Mouse (Mus musculus): ENCODE measurements around the gene Radil.

Gene Radil

GRCm38 (mm10) chr5:142537286-142537685, 13.6 kb downstream of the Radil start:
- DNase-seq: no peak

DNA sequence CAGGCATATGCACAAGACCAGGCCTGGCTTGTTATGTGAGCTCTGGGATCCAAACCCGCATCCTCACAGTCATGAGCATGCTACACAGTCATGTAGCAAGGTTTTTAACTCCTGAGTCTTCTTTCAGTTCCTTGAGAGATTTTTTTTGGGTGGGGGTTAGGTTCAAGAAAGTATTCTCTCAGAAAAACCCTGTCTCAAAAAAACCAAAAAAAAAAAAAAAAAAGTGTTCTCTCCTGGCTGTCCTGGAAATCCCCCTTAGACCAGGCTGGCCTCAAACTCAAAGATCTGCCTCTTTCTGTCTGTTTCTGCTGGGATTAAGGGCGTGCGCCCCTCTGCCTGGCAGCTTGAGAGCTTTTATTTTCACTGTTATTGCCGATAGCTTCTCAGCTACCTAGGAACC, 15.5 kb downstream of the Radil start:
- DNase-seq: no peak

- no peak for DNase-seq
Observed at GRCm38 (mm10) chr5:142529915-142530314, 21.0 kb downstream of the Radil start, which contains the start of gene Papolb. Papolb (minus strand) TSS chr5:142530076.

GRCm38 (mm10) chr5:142524711-142525464, 26.0 kb downstream of the Radil start:
- DNase-seq: no peak

GRCm38 (mm10) chr5:142521195-142521866, 29.6 kb downstream of the Radil start:
- DNase-seq: no peak

DNA sequence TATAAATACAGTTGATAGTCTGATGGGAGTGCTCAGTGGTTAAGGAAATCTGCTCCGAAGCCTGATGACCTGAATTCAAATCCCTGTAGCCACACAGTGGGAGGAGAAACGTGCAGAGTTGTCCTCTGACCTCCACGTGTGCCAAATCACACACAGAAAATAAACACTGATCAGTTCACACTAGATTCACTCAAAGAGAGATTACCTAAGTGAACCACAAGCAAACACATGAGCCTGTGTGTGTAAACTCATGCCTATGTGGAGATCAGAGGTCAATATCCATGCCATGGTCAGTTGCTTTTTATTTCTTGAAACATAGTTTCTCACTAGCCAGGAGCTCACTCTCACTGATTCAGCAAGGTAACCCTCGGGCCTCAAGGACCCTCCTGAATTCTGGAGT, 30.5 kb downstream of the Radil start:
- no peak for DNase-seq

GRCm38 (mm10) chr5:142518973-142519372, 31.9 kb downstream of the Radil start:
- DNase-seq: no peak

GRCm38 (mm10) chr5:142512112-142512511, 38.8 kb downstream of the Radil start:
- no peak for DNase-seq

GRCm38 (mm10) chr5:142510061-142510414, 40.9 kb downstream of the Radil start:
- DNase-seq: no peak

DNA sequence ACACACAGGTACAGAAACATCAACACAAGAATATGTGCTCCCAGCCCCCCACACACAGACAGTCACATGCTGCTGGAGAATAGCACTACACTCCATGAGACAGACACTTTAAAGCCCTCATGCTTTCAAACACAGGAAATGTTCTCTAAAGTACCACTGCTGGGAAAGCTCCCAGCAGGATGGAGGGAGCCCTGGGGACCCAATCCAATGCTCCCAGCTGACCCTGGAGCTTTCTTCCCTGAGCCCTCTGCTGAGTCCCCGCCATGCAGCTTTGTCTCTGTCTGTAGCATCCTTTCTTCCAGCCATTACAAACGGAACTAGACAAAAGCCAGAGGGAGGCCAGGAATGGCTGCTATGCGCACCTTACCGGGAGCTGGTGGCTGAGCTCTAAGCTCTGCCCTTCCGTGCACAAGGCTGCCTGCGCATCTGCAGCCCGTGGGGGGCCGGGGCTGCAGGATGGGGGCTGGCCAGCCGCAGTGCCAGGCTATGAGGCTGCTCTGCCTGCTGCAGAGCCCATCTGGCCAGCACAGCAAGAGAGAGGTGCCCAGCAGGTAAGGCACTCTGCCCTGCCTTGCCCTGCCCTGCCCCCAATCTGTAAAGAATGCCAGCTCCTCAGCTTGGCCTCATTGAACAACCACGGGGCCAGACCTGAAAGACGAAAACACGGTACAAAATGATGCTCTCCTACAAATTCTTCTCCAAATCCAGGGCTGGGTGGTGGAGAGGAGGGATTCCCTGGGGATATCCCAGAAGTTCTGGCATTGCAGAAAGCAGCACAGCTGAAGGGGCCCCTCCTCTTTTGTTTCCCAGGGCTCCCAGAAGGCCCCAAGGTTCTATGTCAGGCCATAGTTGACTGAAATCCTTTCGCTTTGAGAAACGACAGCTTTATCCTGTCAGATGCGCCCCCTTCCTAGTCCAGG, 41.5 kb downstream of the Radil start:
- peak; percentile 95 for DNase-seq

DNA sequence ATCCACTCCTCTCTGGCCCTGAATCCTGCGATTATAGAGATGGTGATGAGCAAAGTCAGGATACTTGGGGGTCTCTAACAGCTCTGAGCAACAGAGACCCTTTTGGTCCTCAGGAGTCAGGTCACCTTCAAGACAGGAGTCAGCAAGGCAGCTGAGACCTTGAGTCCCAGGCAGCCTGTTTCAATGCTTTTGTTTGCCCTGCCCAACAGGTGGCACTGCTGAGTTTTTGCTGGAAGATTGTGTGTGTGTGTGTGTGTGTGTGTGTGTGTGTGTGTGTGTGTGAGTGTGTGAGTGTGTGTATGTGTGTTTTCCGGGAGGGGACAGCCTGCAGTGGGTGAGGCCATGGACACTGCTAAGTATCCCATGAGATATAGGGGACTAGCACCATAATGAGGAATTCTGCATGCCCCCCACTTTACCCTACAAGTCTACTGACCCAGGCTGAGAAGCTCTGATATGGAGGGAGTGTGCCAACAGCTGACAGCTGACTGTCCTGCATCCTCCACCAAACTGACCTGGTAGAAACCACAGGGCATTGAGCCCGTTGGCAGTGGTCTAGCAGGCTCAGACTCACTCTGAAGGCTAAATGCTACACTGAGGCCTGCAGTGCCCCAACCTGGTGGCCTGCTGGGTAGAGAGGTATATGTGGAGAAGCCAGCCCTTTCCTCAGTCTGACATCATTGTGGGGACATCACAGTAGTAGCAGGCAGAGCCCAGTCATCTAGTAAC, 45.0 kb downstream of the Radil start:
- no peak for DNase-seq

DNA sequence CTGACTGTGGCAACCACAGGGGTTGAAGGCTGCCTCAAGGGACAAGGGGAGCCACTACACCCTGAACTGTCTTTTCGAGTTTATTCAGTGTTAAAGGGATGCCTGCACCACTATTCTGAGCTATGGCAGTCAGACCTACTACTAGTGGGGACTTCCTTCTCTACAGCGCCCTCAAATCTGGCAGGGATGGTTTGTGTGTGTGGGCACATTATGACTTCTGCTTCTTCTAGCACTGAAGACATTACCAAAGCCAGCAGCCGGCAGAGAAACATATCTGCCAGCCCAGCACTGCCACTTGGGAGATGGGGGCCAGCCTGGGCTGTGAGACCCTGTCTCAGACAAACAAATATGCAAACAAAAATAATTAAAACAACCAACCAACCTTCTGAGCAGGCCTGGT, 46.7 kb downstream of the Radil start:
- DNase-seq: no peak

DNA sequence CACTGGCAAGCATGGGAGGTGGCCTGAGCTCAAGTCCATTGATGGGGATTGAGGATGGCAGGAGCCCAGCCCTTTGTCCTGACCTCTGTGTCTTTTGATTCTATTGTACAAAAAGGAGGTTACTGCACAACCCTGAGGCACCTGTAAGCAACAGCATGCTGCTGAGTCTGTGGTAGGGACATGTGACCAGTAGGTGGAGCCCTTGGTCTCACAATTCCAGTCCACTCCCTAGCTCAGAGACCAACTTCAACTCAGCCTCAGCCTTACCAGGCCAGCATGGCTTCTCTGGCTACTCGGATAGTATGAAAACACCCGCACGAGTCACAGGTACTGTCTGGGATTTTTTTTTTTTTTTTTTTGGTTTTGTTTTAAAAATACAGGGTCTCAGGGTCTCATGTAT, 48.5 kb downstream of the Radil start:
- peak; percentile 97 for DNase-seq

- no peak for DNase-seq
Observed at GRCm38 (mm10) chr5:142500918-142501317, 50.0 kb downstream of the Radil start.

DNA sequence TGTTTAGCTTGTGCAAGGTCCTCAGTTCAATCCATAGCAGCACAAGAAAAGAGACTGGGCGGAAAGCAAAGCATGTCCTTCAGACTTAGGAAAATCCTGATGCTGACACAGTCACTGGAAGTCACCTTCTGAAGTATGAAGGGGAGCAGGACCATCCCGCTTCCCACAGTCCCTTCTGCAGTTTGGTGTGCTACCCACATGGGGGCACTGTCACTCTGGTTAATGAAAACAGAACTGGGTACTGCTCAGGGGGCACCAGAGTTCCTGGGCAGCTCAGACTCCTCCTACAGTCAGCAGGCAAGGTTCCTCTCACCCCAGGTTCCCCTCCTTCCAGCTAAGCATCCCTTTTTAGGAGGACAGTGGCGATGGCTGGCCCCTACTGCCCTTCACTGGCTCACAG, 51.9 kb downstream of the Radil start:
- DNase-seq: no peak

DNA sequence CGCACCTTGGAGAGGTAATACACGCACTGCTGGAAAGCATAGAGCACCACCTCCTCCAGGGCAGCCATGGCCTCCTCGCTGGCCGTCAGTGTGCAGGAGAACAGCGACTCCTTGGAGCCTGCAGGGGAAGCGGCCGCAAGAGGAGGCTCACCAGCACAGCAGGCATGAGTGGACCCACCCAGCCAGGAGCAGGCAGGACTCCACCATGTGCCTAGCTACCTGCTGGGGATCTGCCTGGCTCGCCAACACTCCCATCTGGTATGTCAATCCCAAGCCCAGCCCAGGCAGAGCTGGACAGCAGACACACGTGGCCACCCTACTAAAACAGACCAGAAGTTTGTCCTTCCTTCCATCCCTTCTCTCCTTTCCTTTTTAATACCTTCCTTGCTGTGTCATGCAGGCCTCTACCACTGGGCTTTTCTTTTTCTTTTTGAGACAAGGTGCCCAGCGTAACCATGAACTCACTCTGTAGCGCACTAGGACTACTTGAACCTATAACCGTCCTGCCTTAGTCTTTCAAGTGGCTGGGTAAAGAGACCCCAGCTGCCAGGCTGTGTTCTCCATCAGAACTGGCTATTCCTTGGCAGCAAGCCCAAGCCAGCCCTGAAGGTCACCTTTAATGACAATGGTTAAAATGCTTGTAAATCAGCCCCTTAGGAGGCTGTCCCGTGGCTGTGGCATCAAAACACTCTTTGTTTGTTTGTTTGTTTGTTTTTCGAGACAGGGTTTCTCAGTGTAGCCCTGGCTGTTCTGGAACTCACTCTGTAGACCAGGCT, 55.4 kb downstream of the Radil start:
- no peak for DNase-seq

GRCm38 (mm10) chr5:142493307-142493706, 57.6 kb downstream of the Radil start:
- no peak for DNase-seq

GRCm38 (mm10) chr5:142489955-142490707, 60.8 kb downstream of the Radil start:
- no peak for DNase-seq

GRCm38 (mm10) chr5:142486654-142487053, 64.2 kb downstream of the Radil start:
- peak; percentile 87 for DNase-seq

- DNase-seq: no peak
Observed at GRCm38 (mm10) chr5:142483581-142483980, 67.3 kb downstream of the Radil start.

DNA sequence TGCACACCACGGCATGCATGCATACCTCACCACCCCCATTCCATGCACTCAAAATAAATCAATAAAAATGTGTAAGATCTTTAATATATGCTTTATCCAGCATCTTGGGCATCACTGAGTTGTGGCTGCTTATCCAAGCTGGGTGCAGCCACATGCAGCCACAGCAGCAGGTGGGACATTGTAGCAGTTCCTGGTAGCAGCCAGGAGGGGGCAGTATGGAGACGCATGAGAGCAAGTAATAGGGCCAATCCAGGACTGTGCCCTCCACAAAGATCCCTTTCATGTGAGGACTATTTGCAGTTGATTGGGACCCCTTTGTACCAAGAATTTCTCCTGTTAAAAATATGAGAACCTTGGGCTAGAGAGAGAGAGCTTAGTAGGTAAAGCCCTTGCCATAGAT, 68.4 kb downstream of the Radil start:
- DNase-seq: peak; percentile 89

Measured in heart, adult 11 months (tissue).